Mouse (Mus musculus) bone marrow, adult 2 months (tissue): ENCODE data around the gene Rab27a.

Experiments
- CTCF ChIP-seq: fragments of 200-500 bp; IDR thresholded peaks from 2 replicates; pipeline ENCODE4 v1.5.1; 2011; ENCODE audit warnings: low read length, control low read depth; ENCODE audit not compliant: control insufficient read depth, insufficient read depth
- POLR2A ChIP-seq: fragments of 200-500 bp; IDR thresholded peaks from 2 replicates; pipeline ENCODE4 v1.6.1; 2011; ENCODE audit warnings: low read depth, mild to moderate bottlenecking, control low read depth, low read length, borderline replicate concordance; ENCODE audit not compliant: control insufficient read depth

- TF ChIP-seq CTCF (no peak), POLR2A (no peak)
These were observed 40.6 kb upstream of the Rab27a start for GRCm38 (mm10) chr9:73004076-73004475.
